Mouse (Mus musculus) Patski (cell line): ENCODE measurements around the gene Cldn34c4. TPM values are rescaled to one million over a fixed set of nuclear protein-coding genes. Genes with fewer than 3 reads are reported as not detected.

Experiments used
- ATAC-seq: fragments of 100-300 bp; one replicate; pipeline ENCODE4 v1.8.0; 2021
- CTCF ChIA-PET: fragments of 350-600 bp; sonication (Branson Sonifier 250); formaldehyde crosslinking; loops from one replicate; lab custom pipeline; 2022; ENCODE audit warnings: inconsistent platforms; lab: Charles Lee
- POLR2A ChIA-PET: fragments of 350-600 bp; sonication (Branson Sonifier 250); formaldehyde crosslinking; loops from one replicate; lab custom pipeline; 2022; ENCODE audit warnings: antibody characterized with exemption, inconsistent platforms; lab: Charles Lee
- DNase-seq: peaks from one replicate; pipeline ENCODE4 v3.0.0-alpha.2; 2011; ENCODE audit warnings: low read depth, low spot score
- H3K27me3 ChIP-seq: fragments of 371-371 bp; one replicate; pipeline ENCODE4 v1.5.1; 2021
- CTCF ChIP-seq: fragments of 100-300 bp; IDR thresholded peaks from one replicate; pipeline ENCODE4 v1.5.1; 2021
- in situ Hi-C: fragments of 300-500 bp; cut with MboI; formaldehyde crosslinking; loops from 3 replicates; pipeline ENCODE4 v1.11.1; 2018; ENCODE audit warnings: low pct_unique_long_range_greater_than_20kb, mixed read lengths
- polyA plus RNA-seq: library from polyadenylated mRNA; unstranded; gene quantifications from one replicate; pipeline ENCODE4 v1.2.3, GENCODE M21; 2021

The Cldn34c4 gene
- polyA plus RNA-seq = not detected

- in situ Hi-C loops = no loop called here
- CTCF ChIA-PET = no interaction called here
Measured at GRCm38 (mm10) chrX:127736454-127736853, at the start of gene Cldn34c4. Cldn34c4 (minus strand) TSS chrX:127736554.

GRCm38 (mm10) chrX:127747062-127747461, 10.7 kb upstream of the Cldn34c4 start:
- ATAC-seq (no peak), DNase-seq (no peak)
- POLR2A ChIA-PET = no interaction called here
- CTCF ChIA-PET = no interaction called here
- no peaks in the 10 kb centered on the region for H3K27me3 ChIP-seq
- in situ Hi-C loops = no loop called here
- no peak for TF ChIP-seq CTCF

More at GRCm38 (mm10) chrX:127736454-127736853, at the start of gene Cldn34c4:
- no peak for TF ChIP-seq CTCF
- peaks cover 3% of the 10 kb centered on the region for H3K27me3 ChIP-seq
- POLR2A ChIA-PET = no interaction called here
- no peak for ATAC-seq
- DNase-seq = no peak
